Mouse (Mus musculus) retina, postnatal 7 days (tissue): ENCODE results near the gene Ghdc.
A peak's percentile ranks its signal among the peaks of the same experiment; 100 is the strongest.
"Not testable (repeated sequence)": the region's sequence is repeated elsewhere in the genome, so short reads cannot be mapped to it uniquely, and the experiment has no call there.

Experiments
- DNase-seq: peaks from one replicate; pipeline ENCODE4 v3.0.0-alpha.2; 2012; ENCODE audit warnings: low read depth, low spot score

Ghdc gene

GRCm38 (mm10) chr11:100770646-100771408, at the start of gene Ghdc:
Gene Ghdc, minus strand, starts transcription at chr11:100770957.
- peak; percentile 43 for DNase-seq

- DNase-seq, result no peak
These were observed 49.3 kb upstream of the Ghdc start for GRCm38 (mm10) chr11:100820047-100820446.

- no peak for DNase-seq
These were observed 48.9 kb upstream of the Ghdc start for GRCm38 (mm10) chr11:100819626-100820025.

GRCm38 (mm10) chr11:100819048-100819447, 48.3 kb upstream of the Ghdc start:
- no peak for DNase-seq

GRCm38 (mm10) chr11:100818359-100819012, 47.7 kb upstream of the Ghdc start:
- no peak for DNase-seq

GRCm38 (mm10) chr11:100817311-100817710, 46.6 kb upstream of the Ghdc start:
- no peak for DNase-seq

GRCm38 (mm10) chr11:100816801-100817200, 46.0 kb upstream of the Ghdc start:
- DNase-seq, result no peak

GRCm38 (mm10) chr11:100816342-100816741, 45.6 kb upstream of the Ghdc start:
- no peak for DNase-seq

GRCm38 (mm10) chr11:100814498-100814897, 43.7 kb upstream of the Ghdc start:
- no peak for DNase-seq

- no peak for DNase-seq
These were observed 40.4 kb upstream of the Ghdc start for GRCm38 (mm10) chr11:100811132-100811531.

GRCm38 (mm10) chr11:100810516-100810915, 39.8 kb upstream of the Ghdc start:
- DNase-seq, result no peak

GRCm38 (mm10) chr11:100806380-100807305, 35.9 kb upstream of the Ghdc start:
- no peak for DNase-seq

- DNase-seq, result no peak
These were observed 34.8 kb upstream of the Ghdc start for GRCm38 (mm10) chr11:100805535-100805934.

GRCm38 (mm10) chr11:100804409-100804808, 33.7 kb upstream of the Ghdc start:
- DNase-seq, result no peak

- no peak for DNase-seq
These were observed 28.7 kb upstream of the Ghdc start for GRCm38 (mm10) chr11:100799426-100799825.

- no peak for DNase-seq
These were observed 25.8 kb upstream of the Ghdc start for GRCm38 (mm10) chr11:100796585-100796984.

- no peak for DNase-seq
These were observed 24.6 kb upstream of the Ghdc start for GRCm38 (mm10) chr11:100795386-100795785.

- DNase-seq, result no peak
These were observed 20.8 kb upstream of the Ghdc start for GRCm38 (mm10) chr11:100791457-100792049.

- not testable (repeated sequence) for DNase-seq
These were observed 19.9 kb upstream of the Ghdc start for GRCm38 (mm10) chr11:100790644-100791043.

GRCm38 (mm10) chr11:100789702-100790101, 18.9 kb upstream of the Ghdc start:
- DNase-seq, result no peak

GRCm38 (mm10) chr11:100785774-100786173, 15.0 kb upstream of the Ghdc start:
- no peak for DNase-seq

- DNase-seq, result no peak
These were observed 13.5 kb upstream of the Ghdc start for GRCm38 (mm10) chr11:100784286-100784685.
